9 mouse cellular contexts compared by ENCODE assay signal in the genomic region with DNA sequence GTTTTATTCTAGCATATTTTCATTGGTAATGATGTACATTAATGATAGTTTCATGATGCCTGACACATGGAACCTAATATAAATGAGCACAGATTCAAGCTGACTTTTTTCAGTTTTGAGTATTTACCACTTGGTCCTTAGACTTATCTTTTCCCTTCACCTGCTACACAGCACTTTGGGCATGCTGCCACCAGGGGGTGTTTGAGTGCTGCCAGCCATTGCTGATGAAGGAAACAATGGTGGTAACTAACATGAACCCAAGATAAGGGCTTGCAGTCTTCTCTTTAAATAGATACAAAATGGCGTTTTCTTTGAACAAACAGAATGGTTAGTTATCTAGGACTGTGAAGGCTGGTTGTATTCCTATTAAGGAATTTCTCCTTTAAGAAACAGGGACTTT. TPM values are rescaled to one million over a fixed set of nuclear protein-coding genes. Genes with fewer than 3 reads are reported as not detected.
A peak's percentile ranks its signal among the peaks of the same experiment; 100 is the strongest.
DNase-seq lines count a peak whose midpoint lies in the region; ATAC-seq and TF ChIP-seq lines count a peak whose summit lies in the region.
"Had no signal": no experiment of that assay in that cellular context is flagged by ENCODE, and none has a peak within 500 bp of the region (broad histone marks: within the 10 kb centered on the region; RNA-seq: fewer than 3 reads in every experiment).

No protein-coding gene starts in this region.

- ATAC-seq in neutrophil, adult 5-6 weeks (ENCODE audit: extremely low read depth, insufficient number of reproducible peaks, low FRiP score, poor library complexity, severe bottlenecking) = peak; percentile 97

- H3K4me3 ChIP-seq in ES-E14 (ENCODE audit: insufficient read depth in 1 of 2, low read depth in 1 of 2, low read length in 2 of 2, poor library complexity in 1 of 2, severe bottlenecking in 1 of 2) = no peak overlapping the region
- H3K4me3 ChIP-seq in liver, adult 2 months (ENCODE audit: insufficient read depth, low read depth, low read length) = no peak overlapping the region

- TF ChIP-seq CTCF in liver, adult 2 months (IDR thresholded peaks at IDR 0.05; ENCODE audit: low read depth, low read length) = peak; percentile 76

- no peak for TF ChIP-seq POLR2A in liver, adult 2 months (IDR thresholded peaks at IDR 0.05; ENCODE audit: extremely low read depth, insufficient read depth, low read length)

- no peaks in the 10 kb centered on the region for H3K79me2 ChIP-seq in liver, adult 2 months (ENCODE audit: control insufficient read depth, insufficient read depth, low read length)

- intact Hi-C loops in gastrocnemius, postnatal 36 days (cut with DNase I) = loop anchor here (5.0 kb wide), 1 partner anchor 59 kb away; no protein-coding TSS in a partner anchor

- 21% methylated on average over 1 of the region's 1 CpGs for WGBS in liver, adult 2 months

- no peak overlapping the region for H3K27ac ChIP-seq in ES-E14 (ENCODE audit: insufficient read depth, low read depth, low read length, poor library complexity, severe bottlenecking)
- H3K27ac ChIP-seq in liver, adult 2 months (replicated peaks; ENCODE audit: insufficient read depth, low read depth, low read length) = no peak overlapping the region
- H3K27ac ChIP-seq: macrophage had no signal

- H3K9me3 ChIP-seq in ES-E14 (ENCODE audit: control insufficient read depth, insufficient read depth, low read depth, low read length) = no peaks in the 10 kb centered on the region

- in situ Hi-C loops in ES-E14 (cut with MboI; ENCODE audit: low sequenced_read_pairs in 2 of 2, unreplicated experiment in 2 of 2) = no loop called here

- no peaks in the 10 kb centered on the region for H3K36me3 ChIP-seq in ES-E14 (ENCODE audit: control insufficient read depth, insufficient read depth, low read length, poor library complexity, severe bottlenecking)
- no peaks in the 10 kb centered on the region for H3K36me3 ChIP-seq in liver, adult 2 months (ENCODE audit: control insufficient read depth, insufficient read depth, low read length)

- H3K9ac ChIP-seq in ES-E14 (ENCODE audit: insufficient read depth, low read depth, low read length, poor library complexity, severe bottlenecking) = no peak overlapping the region
- no peak overlapping the region for H3K9ac ChIP-seq in liver, adult 2 months (ENCODE audit: low read depth, low read length)

- no peaks in the 10 kb centered on the region for H3K27me3 ChIP-seq in liver, adult 2 months (ENCODE audit: control insufficient read depth, insufficient read depth, low read length)

- DNase-seq in layer of hippocampus, postnatal 10 days (ENCODE audit: low spot score in 2 of 2) = peak; percentile 33 to 37
- DNase-seq in layer of hippocampus, adult 9-10 months (ENCODE audit: low spot score) = no peak
- peak; percentile 62 for DNase-seq in ES-E14 (ENCODE audit: low read depth, low spot score)
- DNase-seq in adrenal gland, postnatal 36 days = peak; percentile 79 to 87
- peak; percentile 29 to 43 for DNase-seq in gastrocnemius, postnatal 36 days
- DNase-seq in liver, adult 2 months (ENCODE audit: extremely low read depth, low read depth, low spot score) = peak; percentile 18
- peak; percentile 24 for DNase-seq in yolk sac, embryonic 10.5 days (ENCODE audit: low spot score)

- H3K4me1 ChIP-seq in ES-E14 (ENCODE audit: control insufficient read depth in 2 of 2, insufficient read depth in 2 of 2, low read length in 2 of 2, poor library complexity in 1 of 2) = no peaks in the 10 kb centered on the region
- no peaks in the 10 kb centered on the region for H3K4me1 ChIP-seq in liver, adult 2 months (ENCODE audit: control insufficient read depth, insufficient read depth, low read length)

TF ChIP-seq in ES-E14, 5 proteins besides CTCF, POLR2A, EP300 and RAD21:
- TF ChIP-seq CHD2 (IDR thresholded peaks at IDR 0.05; ENCODE audit: low read depth, low read length) = no peak
- TF ChIP-seq ZC3H11A (IDR thresholded peaks at IDR 0.05; ENCODE audit: borderline replicate concordance, low read depth, low read length) = peak; percentile 83

RNA-seq across cellular contexts. Expression of a gene that starts 45.9 kb away (rescaled TPM):
- total RNA-seq in layer of hippocampus, postnatal 10 days (2021) = 1 to 10 TPM; 2.9 to 3.7 TPM
- total RNA-seq in ES-E14 (2012; rRNA removed) = 0.71 and 0.85 TPM in 2 replicates
- total RNA-seq in adrenal gland, postnatal 36 days (2021) = 10 to 100 TPM in 1 of 2 experiments, 1 to 10 TPM in 1; 5.8 to 10.1 TPM
- total RNA-seq in gastrocnemius, postnatal 36 days (2021) = 1 to 10 TPM; 4.5 to 9.9 TPM
- total RNA-seq in liver, adult 2 months (2014; rRNA removed) = 4.5 and 4.8 TPM in 2 replicates
- polyA plus RNA-seq in liver, adult 2 months (2012; rRNA removed) = 0.50 and 1.3 TPM in 2 replicates
- 727 and 731 TPM in 2 replicates for total RNA-seq in neutrophil, adult 5-6 weeks (2017)

Comparison
In these comparisons a context has a peak if more than half of its experiments do, and no peak if none do; other contexts are left out.
1. RNA of a gene that starts 45.9 kb away (total RNA-seq): 727 to 731 TPM in neutrophil, adult 5-6 weeks; 5.8 to 10.1 TPM in adrenal gland, postnatal 36 days, 4.5 to 9.9 TPM in gastrocnemius, postnatal 36 days, 4.5 to 4.8 TPM in liver, adult 2 months, 2.9 to 3.7 TPM in layer of hippocampus, postnatal 10 days and 0.71 to 0.85 TPM in ES-E14; every median in the first group is over 10 times any median in the second.